Mouse (Mus musculus) lung, embryonic 16.5 days (tissue): ENCODE results near the gene Pelp1. TPM values are rescaled to one million over a fixed set of nuclear protein-coding genes. Genes with fewer than 3 reads are reported as not detected.
A peak's percentile ranks its signal among the peaks of the same experiment; 100 is the strongest.
"Not testable (repeated sequence)": the region's sequence is repeated elsewhere in the genome, so short reads cannot be mapped to it uniquely, and the experiment has no call there.

Experiments
- ATAC-seq: fragments of 200-750 bp; cut with Nextera tagmentation; 2 replicates; pipeline ENCODE4 v1.8.0; 2017; ENCODE audit warnings: low read depth, mild to moderate bottlenecking, moderate library complexity
- H3K27ac ChIP-seq: fragments of 300-500 bp; sonication (generic); 2 replicates; pipeline ENCODE4 v1.5.1; 2014; ENCODE audit warnings: mild to moderate bottlenecking, control low read depth, low read length
- H3K27me3 ChIP-seq: fragments of 300-500 bp; sonication (generic); 2 replicates; pipeline ENCODE4 v1.6.1; 2014; ENCODE audit warnings: low read depth, low read length, mixed read lengths; ENCODE audit not compliant: control insufficient read depth, insufficient read depth
- H3K36me3 ChIP-seq: fragments of 300-500 bp; sonication (generic); 2 replicates; pipeline ENCODE4 v1.6.1; 2014; ENCODE audit warnings: low read length; ENCODE audit not compliant: control insufficient read depth, insufficient read depth
- H3K4me1 ChIP-seq: fragments of 300-500 bp; sonication (generic); replicated peaks from 2 replicates; pipeline ENCODE4 v1.6.1; 2014; ENCODE audit warnings: low read length, mixed read lengths; ENCODE audit not compliant: control insufficient read depth, insufficient read depth
- H3K4me2 ChIP-seq: fragments of 300-500 bp; sonication (generic); 2 replicates; pipeline ENCODE4 v1.6.1; 2014; ENCODE audit warnings: low read depth, low read length, control low read depth
- H3K4me3 ChIP-seq: fragments of 300-500 bp; sonication (generic); 2 replicates; pipeline ENCODE4 v1.5.1; 2014; ENCODE audit warnings: mild to moderate bottlenecking, low read length, control low read depth
- H3K9ac ChIP-seq: fragments of 300-500 bp; sonication (generic); 2 replicates; pipeline ENCODE4 v1.6.1; 2014; ENCODE audit warnings: low read length, control low read depth
- H3K9me3 ChIP-seq: fragments of 300-500 bp; sonication (generic); 2 replicates; pipeline ENCODE4 v1.6.1; 2016; ENCODE audit warnings: low read length; ENCODE audit not compliant: control insufficient read depth
- WGBS: fragments of 180-500 bp; shearing (Covaris S2); extraction: QIAGEN DNeasy Blood & Tissue Kit; methylation state at CpG from one replicate; pipeline ENCODE4 v1.1.7; 2014; 5-methylcytosine and 5-hydroxymethylcytosine counted together
- microRNA-seq: library from miRNA; unstranded; fragments of <30 nt; microRNA quantifications from one replicate; pipeline ENCODE4, GENCODE M21; 2016
- polyA plus RNA-seq: library from polyadenylated mRNA; unstranded; fragments of >200 nt; fragmentation: Nextera tagmentation; extraction: Ambion mirVana; gene quantifications from 2 replicates; pipeline ENCODE4 v1.2.1, GENCODE M21; 2015

The Pelp1 gene
- polyA plus RNA-seq, 1 experiment from 2014 or later: 37.3 TPM

GRCm38 (mm10) chr11:70368626-70369025, 41.2 kb downstream of the Pelp1 start:
- H3K4me1 ChIP-seq, H3K4me3 ChIP-seq, H3K9ac ChIP-seq, ATAC-seq, H3K4me2 ChIP-seq, H3K9me3 ChIP-seq, H3K36me3 ChIP-seq, H3K27ac ChIP-seq, H3K27me3 ChIP-seq: not testable (repeated sequence)
- 69% methylated on average over 2 of the region's 2 CpGs for WGBS

- not testable (repeated sequence) for H3K4me3 ChIP-seq, H3K27me3 ChIP-seq, H3K4me1 ChIP-seq, ATAC-seq, H3K9me3 ChIP-seq, H3K27ac ChIP-seq, H3K36me3 ChIP-seq, H3K4me2 ChIP-seq, H3K9ac ChIP-seq
- 81% methylated on average over 6 of the region's 6 CpGs for WGBS
These were observed 42.1 kb downstream of the Pelp1 start for GRCm38 (mm10) chr11:70367701-70368100.

DNA sequence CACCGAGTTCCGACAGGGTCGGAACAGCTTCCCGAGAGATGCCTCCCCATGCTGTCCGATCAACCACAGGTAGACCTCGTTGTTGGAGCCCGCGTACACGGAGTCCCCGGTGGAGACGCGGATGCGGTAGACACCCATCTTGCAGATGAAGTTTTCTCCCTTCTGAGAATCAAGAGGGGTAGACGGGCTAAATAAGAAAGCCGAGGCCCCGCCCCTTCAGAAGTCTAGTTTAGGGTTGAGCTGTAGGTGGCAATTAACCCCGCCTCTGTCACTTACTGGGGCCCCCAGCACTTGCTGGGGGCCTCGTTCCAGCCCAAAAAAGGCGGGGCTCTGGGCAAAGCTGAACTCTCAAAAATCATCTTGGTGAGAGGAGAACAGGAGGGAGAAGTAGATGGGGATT, 58.0 kb downstream of the Pelp1 start, which contains the start of gene Alox15:
TSS of gene Alox15 (minus strand) at position 164 of the 400 bp plus-strand sequence.
- Histone ChIP-seq H3K9ac (no peak within 1 kb of the TSS), H3K4me1 (no peaks in the 10 kb centered on the region), H3K4me2 (peak within 1 kb of the TSS; percentile 21), H3K36me3 (no peaks in the 10 kb centered on the region), H3K9me3 (no peaks in the 10 kb centered on the region), H3K27ac (no peak within 1 kb of the TSS), H3K4me3 (peak within 1 kb of the TSS; percentile 26), H3K27me3 (peaks cover 41% of the 10 kb centered on the region)
- WGBS: 1% methylated on average over 19 of the region's 19 CpGs
- no peak for ATAC-seq

- no peaks in the 10 kb centered on the region for H3K36me3 ChIP-seq
- no peak overlapping the region for H3K4me3 ChIP-seq
- no peak overlapping the region for H3K27ac ChIP-seq
- no peak overlapping the region for H3K9ac ChIP-seq
- 79% methylated on average over 9 of the region's 9 CpGs for WGBS
- no peak for ATAC-seq
- H3K9me3 ChIP-seq: no peaks in the 10 kb centered on the region
- H3K4me2 ChIP-seq: no peak overlapping the region
- no peaks in the 10 kb centered on the region for H3K4me1 ChIP-seq
- H3K27me3 ChIP-seq: peaks cover 41% of the 10 kb centered on the region
These were observed 61.2 kb downstream of the Pelp1 start for GRCm38 (mm10) chr11:70348630-70349029.

DNA sequence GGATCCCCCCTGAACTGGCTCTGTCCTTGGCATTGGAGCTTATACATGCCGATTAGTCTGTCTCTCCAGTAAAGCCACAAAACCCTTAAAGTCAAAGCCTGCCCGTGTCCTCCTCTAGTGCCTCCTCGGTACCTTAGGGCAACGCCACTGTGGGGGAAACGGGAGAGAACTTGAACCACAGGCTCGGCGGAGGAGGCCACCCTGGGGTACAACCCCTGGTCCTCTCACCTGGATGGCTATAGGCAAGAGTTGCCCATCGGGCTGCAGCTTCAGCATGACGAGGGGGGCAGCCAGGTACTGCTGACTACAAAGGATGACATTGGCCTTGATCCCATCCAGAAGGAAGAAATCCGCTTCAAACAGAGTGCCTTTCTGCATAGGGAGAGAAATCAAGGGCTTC, 62.0 kb downstream of the Pelp1 start:
- Histone ChIP-seq H3K9ac (no peak overlapping the region), H3K27ac (no peak overlapping the region), H3K4me1 (no peaks in the 10 kb centered on the region), H3K36me3 (no peaks in the 10 kb centered on the region), H3K4me3 (no peak overlapping the region), H3K9me3 (no peaks in the 10 kb centered on the region), H3K27me3 (peaks cover 33% of the 10 kb centered on the region), H3K4me2 (no peak overlapping the region)
- WGBS: 73% methylated on average over 10 of the region's 10 CpGs
- no peak for ATAC-seq

GRCm38 (mm10) chr11:70345546-70345945, 64.3 kb downstream of the Pelp1 start:
- H3K4me1 ChIP-seq: no peaks in the 10 kb centered on the region
- WGBS: 84% methylated on average over 8 of the region's 8 CpGs
- no peak overlapping the region for H3K9ac ChIP-seq
- no peak overlapping the region for H3K4me3 ChIP-seq
- ATAC-seq: no peak
- no peaks in the 10 kb centered on the region for H3K9me3 ChIP-seq
- H3K27me3 ChIP-seq: peaks cover 11% of the 10 kb centered on the region
- no peaks in the 10 kb centered on the region for H3K36me3 ChIP-seq
- H3K27ac ChIP-seq: no peak overlapping the region
- H3K4me2 ChIP-seq: no peak overlapping the region

DNA sequence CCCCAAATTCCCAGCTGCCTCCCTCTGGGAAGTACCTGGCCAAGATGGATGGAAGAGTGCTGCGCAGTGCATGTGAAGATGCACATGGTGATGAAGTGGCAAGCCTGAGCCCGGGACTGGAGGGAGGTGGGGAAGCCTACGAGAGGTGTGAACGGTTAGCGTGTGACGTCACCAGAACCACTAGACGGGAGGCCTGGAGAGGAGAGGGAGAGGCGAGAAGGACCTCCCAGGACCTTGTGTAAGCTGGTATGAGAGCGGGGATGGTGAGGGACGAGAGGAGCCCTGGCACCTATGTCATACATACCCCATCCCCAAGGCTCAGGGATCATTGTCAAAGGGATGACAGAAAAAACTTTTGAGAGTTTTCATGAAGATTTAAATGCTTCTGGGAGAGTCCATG, 64.8 kb downstream of the Pelp1 start:
- Histone ChIP-seq H3K9ac (no peak overlapping the region), H3K4me2 (no peak overlapping the region), H3K4me3 (no peak overlapping the region), H3K27me3 (peaks cover 7% of the 10 kb centered on the region; the same call in 1 of the 2 replicates), H3K4me1 (no peaks in the 10 kb centered on the region), H3K27ac (no peak overlapping the region), H3K36me3 (no peaks in the 10 kb centered on the region), H3K9me3 (no peaks in the 10 kb centered on the region)
- ATAC-seq: no peak
- WGBS: 60% methylated on average over 10 of the region's 10 CpGs

Small RNA genes lying within 50 kb of the gene (microRNA-seq; reads per million reads assigned to microRNA genes)
- not detected for gene Mir7115

Other genes starting within 250 kb of the Pelp1 start
- 0.48 and 1.1 TPM in 2 replicates for gene Slc16a11, start 197.3 kb downstream of the Pelp1 start, polyA plus RNA-seq
- 6.0 and 6.9 TPM in 2 replicates for gene Slc16a13, start 189.0 kb downstream of the Pelp1 start, polyA plus RNA-seq
- gene Bcl6b, start 180.2 kb downstream of the Pelp1 start, polyA plus RNA-seq: 36.2 and 37.1 TPM in 2 replicates
- gene 0610010K14Rik, start 172.1 kb downstream of the Pelp1 start, polyA plus RNA-seq: 163 and 167 TPM in 2 replicates
- gene Gm21988, start 170.2 kb downstream of the Pelp1 start, polyA plus RNA-seq: 10.3 and 10.7 TPM in 2 replicates
- gene Rnasek, start 170.2 kb downstream of the Pelp1 start, polyA plus RNA-seq: 249 and 250 TPM in 2 replicates
- gene Alox12, start 154.7 kb downstream of the Pelp1 start, polyA plus RNA-seq: 6.9 and 7.8 TPM in 2 replicates
- gene Alox12e, start 87.4 kb downstream of the Pelp1 start, polyA plus RNA-seq: 0.35 and 1.1 TPM in 2 replicates
- gene Alox15, start 58.0 kb downstream of the Pelp1 start, polyA plus RNA-seq: 0.70 and 0.72 TPM in 2 replicates
- 14.1 and 15.0 TPM in 2 replicates for gene Arrb2, start 22.6 kb upstream of the Pelp1 start, polyA plus RNA-seq
- gene Med11, start 41.9 kb upstream of the Pelp1 start, polyA plus RNA-seq: 39.8 and 43.7 TPM in 2 replicates
- gene Zmynd15, start 49.4 kb upstream of the Pelp1 start, polyA plus RNA-seq: 0.48 and 1.0 TPM in 2 replicates
- gene Cxcl16, start 50.0 kb upstream of the Pelp1 start, polyA plus RNA-seq: 7.5 and 8.3 TPM in 2 replicates
- 1.9 and 2.0 TPM in 2 replicates for gene Tm4sf5, start 95.2 kb upstream of the Pelp1 start, polyA plus RNA-seq
- 0.34 and 0.72 TPM in 2 replicates for gene Vmo1, start 104.6 kb upstream of the Pelp1 start, polyA plus RNA-seq
- 0.54 and 0.73 TPM in 2 replicates for gene Gltpd2, start 109.2 kb upstream of the Pelp1 start, polyA plus RNA-seq
- gene Psmb6, start 115.3 kb upstream of the Pelp1 start, polyA plus RNA-seq: 711 and 738 TPM in 2 replicates
- gene Gm40193, start 122.9 kb upstream of the Pelp1 start, polyA plus RNA-seq: not detected in 2 replicates
- gene Pld2, start 130.0 kb upstream of the Pelp1 start, polyA plus RNA-seq: 12.5 and 13.1 TPM in 2 replicates
- gene Mink1, start 152.8 kb upstream of the Pelp1 start, polyA plus RNA-seq: 10.3 and 10.5 TPM in 2 replicates
- gene 4930544D05Rik, start 205.8 kb upstream of the Pelp1 start, polyA plus RNA-seq: not detected in 2 replicates
- gene Chrne, start 209.2 kb upstream of the Pelp1 start, polyA plus RNA-seq: 0.33 TPM in 1 of 2 replicates, not detected in the other
- gene Gp1ba, start 229.1 kb upstream of the Pelp1 start, polyA plus RNA-seq: 0.35 and 0.50 TPM in 2 replicates
- 129 and 134 TPM in 2 replicates for gene Rnf167, start 237.2 kb upstream of the Pelp1 start, polyA plus RNA-seq
- gene Slc25a11, start 237.4 kb upstream of the Pelp1 start, polyA plus RNA-seq: 156 and 171 TPM in 2 replicates
- gene Pfn1, start 244.6 kb upstream of the Pelp1 start, polyA plus RNA-seq: 1,825 and 2,189 TPM in 2 replicates
- 37.9 and 56.8 TPM in 2 replicates for gene Eno3, start 247.2 kb upstream of the Pelp1 start, polyA plus RNA-seq